Mouse (Mus musculus) Patski (cell line): ENCODE results near the gene Vti1a. TPM values are rescaled to one million over a fixed set of nuclear protein-coding genes. Genes with fewer than 3 reads are reported as not detected.

ENCODE experiments used
- ATAC-seq: fragments of 100-300 bp; one replicate; pipeline ENCODE4 v1.8.0; 2021
- CTCF ChIA-PET: fragments of 350-600 bp; sonication (Branson Sonifier 250); formaldehyde crosslinking; loops from one replicate; lab custom pipeline; 2022; ENCODE audit warnings: inconsistent platforms; lab: Charles Lee
- POLR2A ChIA-PET: fragments of 350-600 bp; sonication (Branson Sonifier 250); formaldehyde crosslinking; loops from one replicate; lab custom pipeline; 2022; ENCODE audit warnings: antibody characterized with exemption, inconsistent platforms; lab: Charles Lee
- DNase-seq: peaks from one replicate; pipeline ENCODE4 v3.0.0-alpha.2; 2011; ENCODE audit warnings: low read depth, low spot score
- H3K27me3 ChIP-seq: fragments of 371-371 bp; one replicate; pipeline ENCODE4 v1.5.1; 2021
- CTCF ChIP-seq: fragments of 100-300 bp; IDR thresholded peaks from one replicate; pipeline ENCODE4 v1.5.1; 2021
- in situ Hi-C: fragments of 300-500 bp; cut with MboI; formaldehyde crosslinking; loops from 3 replicates; pipeline ENCODE4 v1.11.1; 2018; ENCODE audit warnings: low pct_unique_long_range_greater_than_20kb, mixed read lengths
- polyA plus RNA-seq: library from polyadenylated mRNA; unstranded; gene quantifications from one replicate; pipeline ENCODE4 v1.2.3, GENCODE M21; 2021

The Vti1a gene
- polyA plus RNA-seq, 1 experiment from 2014 or later = 41.4 TPM

DNA sequence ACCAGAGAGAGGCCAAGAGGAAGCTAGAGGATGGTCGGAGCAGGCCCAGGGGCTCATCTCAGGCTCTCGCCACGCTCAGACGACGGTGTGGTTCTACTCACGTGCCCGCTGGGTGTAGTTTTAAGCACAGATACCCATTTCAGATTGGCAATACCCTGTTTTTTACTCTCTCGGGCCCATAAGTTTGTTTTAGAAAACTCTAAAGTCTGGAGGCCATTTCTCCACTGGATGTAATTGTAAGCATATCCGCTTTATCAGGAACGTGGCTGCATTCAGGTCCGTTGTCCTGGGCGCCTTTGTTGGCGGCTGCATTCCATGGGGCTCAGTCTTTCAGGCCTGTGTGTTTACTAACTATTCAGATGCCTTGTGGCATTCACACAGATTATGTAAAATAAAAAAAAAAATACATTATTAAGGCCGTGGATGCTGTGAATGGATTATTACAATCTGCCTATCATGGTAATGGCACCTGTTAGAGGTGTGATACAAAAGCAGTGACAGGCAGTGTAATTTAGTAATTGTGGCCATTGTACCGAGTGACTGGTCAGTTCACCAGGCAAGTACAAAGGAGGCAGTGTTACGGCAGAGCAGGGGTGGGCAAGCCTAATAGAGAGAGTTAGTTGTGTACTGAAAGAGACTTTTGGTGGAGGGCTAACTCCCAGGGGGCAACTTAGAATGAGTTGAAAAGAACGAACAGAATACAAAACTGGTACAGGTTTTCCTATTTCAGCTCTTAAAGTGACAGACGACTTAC, 106.4 kb downstream of the Vti1a start:
- no peak for TF ChIP-seq CTCF
- in situ Hi-C loops = no loop called here
- H3K27me3 ChIP-seq = no peaks in the 10 kb centered on the region
- POLR2A ChIA-PET = no interaction called here
- ATAC-seq (no peak), DNase-seq (no peak)
- CTCF ChIA-PET = interaction anchor here (0.7 to 1.0 kb wide), 2 partner anchors 8 to 10 kb away, joined by 3 read pairs; no protein-coding TSS in a partner anchor

DNA sequence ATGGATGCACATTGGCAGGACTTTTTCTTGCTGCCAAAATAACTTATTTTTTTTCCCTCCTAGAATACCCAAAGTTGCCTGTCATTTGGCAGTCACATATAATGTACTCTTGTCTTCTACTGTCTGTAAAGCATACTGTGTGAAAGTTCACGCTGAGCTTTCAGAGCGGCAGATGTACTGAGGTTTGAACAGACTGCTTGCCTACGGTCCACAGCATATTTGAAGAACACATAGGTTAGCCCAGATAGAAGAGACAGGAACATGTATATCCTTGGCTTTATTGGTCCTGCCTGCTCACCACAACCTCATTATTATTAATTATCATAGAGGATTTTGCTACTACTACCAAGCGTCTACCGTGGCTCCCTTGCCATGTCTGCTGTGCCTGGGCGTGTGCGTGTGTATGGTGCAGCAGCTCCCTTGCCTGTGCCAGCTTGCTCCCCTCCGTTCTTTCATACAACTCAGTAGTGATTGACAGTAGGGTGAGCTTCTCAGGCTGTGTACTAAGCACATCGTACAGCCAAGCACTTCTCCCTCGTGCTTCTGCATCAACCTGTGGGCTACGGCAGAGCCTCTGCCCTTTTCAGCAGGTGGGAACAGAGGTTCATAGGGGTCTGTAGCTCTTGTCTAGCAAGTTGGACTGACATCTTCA, 107.1 kb downstream of the Vti1a start:
- no peak for DNase-seq
- ChIA-PET CTCF (interaction anchor here (0.6 to 1.0 kb wide), 3 partner anchors 9 to 18 kb away, joined by 3 read pairs; no protein-coding TSS in a partner anchor), POLR2A (no interaction called here)
- no peak for TF ChIP-seq CTCF
- in situ Hi-C loops = no loop called here
- ATAC-seq = no peak
- H3K27me3 ChIP-seq = no peaks in the 10 kb centered on the region

DNA sequence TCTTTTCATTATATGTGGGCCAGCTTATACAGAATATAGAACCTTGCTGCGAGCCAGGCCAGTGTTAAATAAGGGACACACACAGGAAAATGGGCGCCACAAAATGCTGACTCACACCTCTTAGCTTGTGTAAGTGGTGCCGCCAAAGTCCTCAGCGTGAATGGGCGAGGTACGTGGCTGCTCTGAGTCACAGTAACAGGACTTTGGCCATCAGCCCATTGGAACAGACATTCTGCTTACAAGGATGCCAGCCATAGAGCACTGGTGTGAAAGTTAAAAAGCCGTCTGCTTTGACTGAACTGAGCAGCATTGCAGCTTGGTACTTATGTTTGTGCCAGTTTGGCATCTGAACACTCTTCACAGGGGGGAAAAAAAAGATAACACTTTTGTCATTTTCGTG, 107.9 kb downstream of the Vti1a start:
- in situ Hi-C loops = no loop called here
- DNase-seq (peak; percentile 65), ATAC-seq (peak; percentile 95)
- ChIA-PET POLR2A (interaction anchor here (0.7 to 1.0 kb wide), 2 partner anchors 472 to 609 kb away, joined by 3 read pairs; no protein-coding TSS in a partner anchor), CTCF (interaction anchor here (0.6 to 1.0 kb wide), 2 partner anchors 10 to 17 kb away, joined by 3 read pairs; no protein-coding TSS in a partner anchor)
- no peaks in the 10 kb centered on the region for H3K27me3 ChIP-seq
- no peak for TF ChIP-seq CTCF

DNA sequence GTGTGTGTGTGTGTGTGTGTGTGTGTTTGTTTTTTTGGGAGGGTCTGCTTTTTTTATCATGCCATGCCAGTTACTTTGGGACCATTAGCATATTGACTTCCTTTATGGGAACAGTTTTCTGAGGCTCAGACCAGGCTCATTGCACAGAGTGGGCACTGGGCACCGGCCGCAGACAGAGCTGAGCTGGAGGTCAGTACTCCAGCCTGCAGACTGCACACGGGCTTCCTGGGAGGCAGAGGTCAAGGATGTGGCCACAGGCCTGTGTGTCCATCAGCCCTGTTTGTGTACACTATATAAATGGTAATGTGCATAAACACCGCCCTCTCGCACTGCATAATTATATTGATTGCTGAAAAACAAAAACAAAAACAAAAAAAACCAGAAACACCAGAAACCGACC, 108.4 kb downstream of the Vti1a start:
- POLR2A ChIA-PET = interaction anchor here (0.7 to 1.0 kb wide), 3 partner anchors 471 to 729 kb away, joined by 3 to 4 read pairs (median 3); no protein-coding TSS in a partner anchor
- CTCF ChIA-PET = no interaction called here
- H3K27me3 ChIP-seq = no peaks in the 10 kb centered on the region
- in situ Hi-C loops = no loop called here
- DNase-seq (no peak), ATAC-seq (no peak)
- TF ChIP-seq CTCF = no peak

DNA sequence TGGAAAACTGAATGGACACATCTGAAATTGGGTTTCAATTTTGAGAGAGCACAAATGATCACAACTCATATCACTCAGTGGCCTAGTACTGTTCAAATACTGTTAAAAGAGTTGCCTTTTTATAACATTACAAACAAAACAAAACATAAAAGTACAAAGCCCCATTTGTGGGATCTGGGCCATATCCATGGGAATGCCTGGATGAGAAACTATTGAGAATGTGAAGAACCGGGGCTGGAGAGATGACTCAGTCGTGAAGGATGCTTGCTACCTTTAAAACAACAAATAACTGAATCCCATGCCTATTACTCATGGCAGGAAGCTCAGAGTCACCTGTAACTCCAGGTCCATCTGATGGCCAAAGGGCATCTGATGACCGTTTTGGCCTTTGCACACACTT, 124.2 kb downstream of the Vti1a start:
- POLR2A ChIA-PET = no interaction called here
- no peaks in the 10 kb centered on the region for H3K27me3 ChIP-seq
- peak; percentile 41 for DNase-seq
- CTCF ChIA-PET = interaction anchor here (1.0 kb wide), 1 partner anchor 28 kb away, joined by 3 read pairs; no protein-coding TSS in a partner anchor
- TF ChIP-seq CTCF = no peak
- in situ Hi-C loops = no loop called here
- peak; percentile 90 for ATAC-seq

DNA sequence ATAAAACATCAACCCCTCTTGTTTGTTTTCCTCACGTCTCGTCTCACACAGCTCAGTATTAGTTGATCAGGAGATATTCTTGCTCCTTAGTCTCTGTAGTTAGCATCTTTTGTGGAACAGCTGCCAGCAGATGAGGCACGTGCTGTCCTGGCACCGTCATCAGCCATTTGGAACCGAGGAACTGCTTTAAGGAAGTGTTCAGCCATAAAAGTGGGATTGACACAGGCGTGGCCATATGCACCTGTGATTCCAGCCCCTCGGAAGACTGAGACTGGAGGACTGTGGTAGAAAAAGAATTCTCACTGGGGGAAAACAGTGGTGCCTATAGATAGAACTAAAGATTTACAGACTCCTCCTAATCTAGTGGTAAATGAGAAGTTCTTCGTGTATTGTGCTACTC, 127.5 kb downstream of the Vti1a start:
- H3K27me3 ChIP-seq = no peaks in the 10 kb centered on the region
- ChIA-PET CTCF (interaction anchor here (1.3 to 1.5 kb wide), 2 partner anchors 9 to 12 kb away, joined by 3 to 4 read pairs; no protein-coding TSS in a partner anchor), POLR2A (interaction anchor here (0.7 to 0.9 kb wide), 2 partner anchors 8 to 497 kb away, joined by 3 to 8 read pairs; no protein-coding TSS in a partner anchor)
- no peak for TF ChIP-seq CTCF
- DNase-seq = no peak
- in situ Hi-C loops = no loop called here
- ATAC-seq = no peak

DNA sequence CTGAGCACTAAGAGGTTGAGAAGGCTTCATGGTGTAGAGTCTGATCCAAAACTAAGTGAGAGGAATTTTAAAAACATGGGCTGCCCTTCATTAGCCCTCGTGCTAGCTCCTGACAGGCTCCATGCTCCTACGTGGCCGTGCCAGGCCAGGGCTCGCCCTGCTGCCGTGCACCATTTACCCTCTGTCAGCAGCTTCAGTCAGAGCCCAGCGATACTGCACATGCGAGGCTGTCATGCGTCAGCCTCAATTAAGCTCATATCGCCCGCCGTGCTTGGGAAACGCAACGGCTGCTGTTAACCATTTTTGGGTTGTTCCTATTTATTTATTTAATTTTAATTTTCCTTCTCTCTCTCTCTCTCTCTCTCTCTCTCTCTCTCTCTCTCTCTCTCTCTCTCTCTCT, 133.0 kb downstream of the Vti1a start:
- CTCF ChIA-PET = interaction anchor here (0.9 kb wide), 1 partner anchor 18 kb away, joined by 3 read pairs; no protein-coding TSS in a partner anchor
- H3K27me3 ChIP-seq = no peaks in the 10 kb centered on the region
- no peak for TF ChIP-seq CTCF
- ATAC-seq (no peak), DNase-seq (no peak)
- in situ Hi-C loops = no loop called here
- POLR2A ChIA-PET = interaction anchor here (0.5 kb wide), 1 partner anchor 107 kb away, joined by 7 read pairs; no protein-coding TSS in a partner anchor

DNA sequence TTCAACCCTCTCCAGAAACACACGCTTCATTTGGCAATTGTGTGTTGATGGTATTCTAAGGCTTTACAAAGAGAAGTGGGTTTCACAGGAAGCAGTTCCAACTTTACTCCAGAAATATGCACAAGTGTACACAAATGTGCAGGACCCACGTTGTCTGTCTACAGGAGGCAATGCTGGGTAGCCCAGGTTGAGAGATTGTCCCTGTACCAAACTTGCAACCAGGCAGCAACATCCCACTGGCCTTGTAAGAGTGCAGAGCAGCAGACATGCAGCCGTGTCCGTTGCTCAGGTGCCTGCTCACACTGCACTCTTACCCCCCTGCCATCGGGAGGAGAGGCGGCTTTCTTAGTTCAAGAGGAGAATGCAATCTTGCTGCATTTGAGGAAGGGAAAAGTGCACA, 133.4 kb downstream of the Vti1a start:
- TF ChIP-seq CTCF = no peak
- no peaks in the 10 kb centered on the region for H3K27me3 ChIP-seq
- ATAC-seq (no peak), DNase-seq (no peak)
- CTCF ChIA-PET = no interaction called here
- in situ Hi-C loops = no loop called here
- POLR2A ChIA-PET = interaction anchor here (0.5 kb wide), 1 partner anchor 106 kb away, joined by 7 read pairs; no protein-coding TSS in a partner anchor

DNA sequence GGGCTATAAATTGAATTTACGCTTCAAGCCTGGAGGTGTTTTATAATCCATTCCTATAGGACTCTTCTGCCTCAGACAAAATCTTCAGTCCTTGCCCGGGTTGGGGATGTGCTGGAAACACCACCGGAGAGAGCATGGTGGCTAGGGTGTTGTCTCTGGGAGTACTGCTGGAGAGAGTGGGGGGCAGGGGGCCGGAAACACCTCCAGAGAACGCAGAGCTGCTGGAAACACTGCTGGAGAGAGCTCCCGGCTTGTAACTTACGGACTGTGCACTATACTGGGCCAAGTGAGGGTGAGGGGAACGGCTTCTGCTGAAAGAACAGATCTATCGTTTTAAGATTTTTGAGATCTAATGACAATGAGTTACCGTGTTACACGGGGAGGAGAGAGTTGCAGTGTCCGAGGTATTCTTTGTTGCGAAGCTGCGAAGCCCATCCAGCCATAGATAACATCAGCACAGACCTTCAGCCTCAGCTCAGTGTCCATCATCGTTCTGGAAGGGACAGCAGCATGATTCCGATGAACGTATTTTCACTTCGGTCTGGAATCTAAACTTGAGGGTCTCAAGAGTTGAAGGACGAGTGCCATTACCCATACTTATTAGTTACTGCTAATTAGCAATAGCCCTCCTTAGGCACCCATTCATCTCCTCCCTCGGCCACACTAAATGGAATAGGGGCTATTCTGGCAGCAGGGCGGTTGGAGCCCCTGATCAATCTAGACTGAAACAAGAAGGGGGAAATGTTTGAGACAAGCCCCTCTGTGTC, 140.4 kb downstream of the Vti1a start:
- DNase-seq (no peak), ATAC-seq (no peak)
- TF ChIP-seq CTCF = no peak
- ChIA-PET POLR2A (no interaction called here), CTCF (interaction anchor here (1.8 kb wide), 1 partner anchor 9 kb away, joined by 4 read pairs; no protein-coding TSS in a partner anchor)
- in situ Hi-C loops = no loop called here
- H3K27me3 ChIP-seq = no peaks in the 10 kb centered on the region

DNA sequence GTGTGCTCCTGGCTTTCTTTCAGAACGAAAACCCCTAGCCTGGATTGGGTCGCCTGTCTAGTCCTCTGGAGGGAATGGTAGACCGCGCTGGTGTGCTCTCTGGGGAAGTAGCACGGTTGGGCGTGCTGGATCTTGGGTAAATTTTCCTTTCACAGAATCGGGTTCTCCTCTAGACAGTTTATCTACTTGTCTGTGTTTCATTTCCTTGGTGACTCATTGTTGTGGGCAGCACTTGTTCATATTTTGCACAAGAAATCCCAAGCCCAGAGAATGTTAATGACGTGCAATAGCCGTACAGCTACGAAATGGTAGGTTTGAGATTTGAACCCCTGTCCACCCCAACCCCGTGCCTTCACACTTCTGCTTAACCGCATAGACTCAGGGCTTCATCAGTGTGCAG, 145.9 kb downstream of the Vti1a start:
- in situ Hi-C loops = no loop called here
- ATAC-seq = no peak
- ChIA-PET CTCF (no interaction called here), POLR2A (no interaction called here)
- H3K27me3 ChIP-seq = no peaks in the 10 kb centered on the region
- no peak for DNase-seq
- TF ChIP-seq CTCF = no peak
